Mouse (Mus musculus) spleen, postnatal 10 days (tissue): Measurements from ENCODE around the gene Sh3rf1.
A peak's percentile ranks its signal among the peaks of the same experiment; 100 is the strongest.

Source experiments
- DNase-seq, 2 experiments: peaks; one replicate each; pipeline ENCODE4 v3.0.0; 2021 to 2022; ENCODE audit warnings: low spot score in 2 of 2

Sh3rf1 gene

DNA sequence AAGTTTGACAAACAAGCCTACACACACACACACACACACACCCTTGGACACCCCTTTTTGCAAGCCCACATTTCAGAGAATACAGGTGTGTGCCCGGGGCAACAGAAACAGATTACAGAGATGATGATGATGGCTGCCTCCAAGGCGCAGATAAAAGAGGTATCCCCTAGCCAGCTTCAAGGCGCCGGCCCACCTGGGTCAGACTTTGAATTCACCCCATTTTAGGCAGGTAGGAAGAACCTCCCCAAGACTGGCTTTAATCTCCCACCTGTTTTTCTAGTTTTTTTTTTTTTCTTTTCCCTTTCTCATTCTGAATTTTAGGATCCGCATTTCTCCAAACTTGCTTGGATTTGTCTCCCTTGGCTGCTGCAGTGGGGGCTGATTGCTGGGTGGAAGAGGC lies 389 bp upstream of the Sh3rf1 start:
- no peak for DNase-seq

DNA sequence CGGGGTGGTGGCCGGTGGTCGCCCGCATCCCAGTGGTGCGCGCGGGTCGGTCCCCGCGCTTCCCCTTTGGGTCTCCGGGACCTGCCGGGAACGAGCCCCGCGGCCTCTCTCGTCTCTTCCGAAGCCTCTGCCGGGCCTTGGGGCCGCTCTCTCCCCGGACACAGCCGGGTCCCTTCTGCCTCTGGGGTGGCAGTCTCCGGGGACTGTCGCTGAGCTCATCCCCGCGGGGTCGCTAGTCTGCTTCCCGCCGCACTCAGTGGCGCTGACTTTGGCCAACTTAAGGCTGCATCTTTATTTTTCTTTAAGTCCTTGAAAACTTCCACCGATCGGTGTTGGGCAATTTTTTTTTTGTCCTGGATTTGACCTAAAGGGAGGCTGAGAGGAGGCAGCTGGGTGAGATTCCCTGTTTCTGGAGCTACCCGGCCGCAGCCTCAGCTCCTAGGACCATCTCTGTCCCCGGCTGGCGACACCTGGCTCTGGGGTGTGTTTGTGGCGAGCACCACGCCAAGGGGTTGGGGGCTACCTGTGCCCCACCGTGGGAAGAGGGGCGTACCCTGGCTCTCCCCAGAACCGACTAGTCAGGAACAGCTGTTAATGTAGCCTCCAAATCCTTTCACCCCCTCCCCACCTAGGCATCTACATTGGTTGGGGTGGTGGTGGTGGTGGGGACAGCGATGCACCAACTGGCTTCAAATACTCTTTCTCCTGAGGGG lies 864 bp downstream of the Sh3rf1 start:
- DNase-seq: peak in 1 of 2 experiments; percentile 59

DNA sequence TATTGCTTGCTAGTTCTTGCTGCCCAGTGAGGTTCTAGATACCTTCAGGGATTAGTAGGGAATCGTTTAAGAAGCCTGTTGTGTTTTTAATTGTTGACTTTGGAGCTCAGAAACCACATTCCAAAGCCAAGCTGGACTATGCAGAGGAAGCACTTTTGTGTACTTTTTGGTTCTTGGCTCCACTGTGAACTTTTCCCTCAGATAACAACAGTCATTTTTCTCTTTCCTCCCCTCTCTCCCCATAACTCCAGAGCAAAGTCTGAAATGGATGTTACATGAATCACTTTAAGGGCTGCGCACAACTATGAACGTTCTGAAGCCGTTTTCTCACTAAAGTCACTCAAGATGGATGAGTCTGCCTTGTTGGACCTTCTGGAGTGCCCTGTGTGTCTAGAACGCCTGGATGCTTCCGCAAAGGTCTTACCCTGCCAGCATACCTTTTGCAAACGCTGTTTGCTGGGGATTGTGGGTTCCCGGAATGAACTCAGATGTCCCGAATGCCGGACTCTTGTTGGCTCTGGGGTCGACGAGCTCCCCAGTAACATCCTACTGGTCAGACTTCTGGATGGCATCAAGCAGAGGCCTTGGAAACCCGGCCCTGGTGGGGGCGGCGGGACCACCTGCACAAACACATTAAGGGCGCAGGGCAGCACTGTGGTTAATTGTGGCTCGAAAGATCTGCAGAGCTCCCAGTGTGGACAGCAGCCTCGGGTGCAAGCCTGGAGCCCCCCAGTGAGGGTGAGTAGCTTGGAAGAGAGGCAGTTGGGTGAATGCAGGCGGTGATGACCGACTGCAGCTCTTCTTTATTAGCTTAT lies 2.1 kb downstream of the Sh3rf1 start:
- DNase-seq: no peak

DNA sequence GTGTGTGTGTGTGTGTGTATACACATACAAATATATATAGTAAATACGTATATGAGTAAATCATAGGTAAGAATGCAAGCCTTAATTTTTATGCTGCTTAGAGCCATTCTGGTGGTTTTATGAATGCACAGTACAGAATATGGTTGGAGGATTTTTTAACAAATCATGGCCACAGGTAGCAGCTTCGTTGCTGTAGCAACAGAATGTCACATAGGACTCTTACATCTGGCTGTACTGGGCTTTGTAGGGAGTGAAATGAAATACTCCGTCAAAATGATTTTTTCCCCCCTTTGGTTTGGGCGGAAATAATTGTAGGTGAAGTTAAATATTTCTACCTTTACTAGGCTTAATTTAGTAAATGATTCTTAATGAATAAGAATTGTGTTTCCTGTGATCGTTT lies 3.0 kb downstream of the Sh3rf1 start:
- no peak for DNase-seq

DNA sequence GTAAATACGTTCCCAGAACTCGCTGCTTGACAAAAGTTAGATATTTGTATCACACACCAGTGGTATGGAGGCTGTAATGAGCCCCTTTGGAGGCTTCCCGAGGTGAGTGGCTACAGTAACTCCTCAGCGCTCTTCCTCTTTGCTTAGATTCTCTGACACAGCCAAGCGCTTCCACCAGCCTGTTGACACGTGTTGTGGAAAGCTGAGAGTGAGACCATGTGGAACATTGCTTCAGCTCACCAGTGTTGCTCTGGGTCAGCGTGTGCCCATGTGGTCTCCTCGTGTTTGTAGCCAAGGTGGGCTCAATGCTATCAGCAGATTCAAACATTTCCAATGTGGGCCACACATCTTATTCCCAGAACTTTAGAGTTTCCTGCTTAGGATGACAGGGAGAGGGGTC lies 5.0 kb downstream of the Sh3rf1 start:
- DNase-seq: no peak

DNA sequence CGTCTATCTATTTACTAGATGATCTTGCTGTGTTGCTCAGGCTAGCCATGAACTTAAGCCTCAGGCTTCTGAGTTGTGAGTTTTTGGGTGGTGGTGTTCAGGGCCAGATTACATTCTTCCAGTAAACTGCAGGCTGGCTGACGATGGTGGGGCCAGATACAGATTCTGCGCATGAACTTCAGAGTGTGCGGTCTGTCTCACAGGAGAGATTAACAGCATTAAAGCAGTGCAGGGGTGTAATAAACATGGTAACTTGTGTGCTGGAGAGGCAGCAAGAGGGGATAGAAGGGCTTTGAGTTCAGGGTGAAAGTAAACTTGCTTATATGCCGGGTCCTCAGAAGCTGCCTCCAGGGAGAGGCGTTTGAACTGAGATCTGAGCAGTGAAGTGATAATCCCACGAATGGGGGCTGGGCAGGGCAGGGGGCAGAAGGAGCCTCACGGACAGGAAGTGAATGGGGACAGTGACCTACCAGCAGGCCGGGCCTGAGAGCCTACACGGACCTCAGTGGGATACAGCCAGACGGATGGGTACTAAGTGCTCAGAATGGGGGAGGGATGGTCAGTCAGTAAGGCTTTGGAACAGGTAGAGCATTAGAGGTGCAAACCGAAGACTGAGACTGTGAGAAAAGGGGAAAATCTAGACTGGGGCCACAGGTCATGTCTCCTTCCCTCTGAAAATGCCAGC lies 6.0 kb downstream of the Sh3rf1 start:
- no peak for DNase-seq

DNA sequence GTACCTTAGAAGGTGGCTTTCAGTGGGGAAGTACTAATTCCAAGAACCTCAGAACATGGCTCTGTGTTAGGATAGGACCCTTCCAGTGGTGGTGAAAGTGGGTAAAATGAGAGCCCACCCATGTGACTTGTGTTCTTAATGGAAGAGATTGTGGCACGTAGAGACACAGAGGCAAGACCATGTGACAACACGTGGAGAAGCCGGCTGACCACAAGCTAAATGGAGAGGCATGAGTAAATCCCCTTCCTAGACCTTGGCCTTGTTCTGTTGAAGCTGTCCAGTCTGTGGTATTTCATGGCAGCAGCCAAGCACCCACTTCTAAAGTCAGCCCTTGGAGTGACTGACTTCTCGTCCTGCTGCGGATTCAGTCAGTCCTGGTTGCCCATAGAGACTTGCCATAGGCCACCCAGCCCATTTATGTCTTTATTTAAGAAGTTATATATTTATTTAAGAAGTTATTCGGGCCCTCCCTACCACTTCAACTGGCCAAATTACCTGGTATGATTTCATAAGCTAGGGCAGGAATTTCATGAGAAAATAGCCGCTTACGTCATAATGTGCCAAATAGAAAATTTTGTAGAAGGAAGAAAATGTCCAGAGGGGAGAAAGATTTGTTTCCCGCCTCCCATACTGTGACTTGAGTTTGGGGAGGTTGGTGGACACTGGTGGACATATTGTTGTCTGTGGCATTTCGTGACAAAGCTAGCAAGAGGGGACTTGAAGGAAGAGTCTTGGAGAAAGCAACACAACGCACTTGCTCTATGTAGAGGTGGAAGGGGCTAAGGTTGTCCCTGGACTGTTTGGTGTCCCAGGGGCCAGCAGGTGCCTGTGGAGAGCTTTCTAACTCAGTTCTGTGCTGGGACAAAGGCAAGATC lies 7.4 kb downstream of the Sh3rf1 start:
- no peak for DNase-seq

DNA sequence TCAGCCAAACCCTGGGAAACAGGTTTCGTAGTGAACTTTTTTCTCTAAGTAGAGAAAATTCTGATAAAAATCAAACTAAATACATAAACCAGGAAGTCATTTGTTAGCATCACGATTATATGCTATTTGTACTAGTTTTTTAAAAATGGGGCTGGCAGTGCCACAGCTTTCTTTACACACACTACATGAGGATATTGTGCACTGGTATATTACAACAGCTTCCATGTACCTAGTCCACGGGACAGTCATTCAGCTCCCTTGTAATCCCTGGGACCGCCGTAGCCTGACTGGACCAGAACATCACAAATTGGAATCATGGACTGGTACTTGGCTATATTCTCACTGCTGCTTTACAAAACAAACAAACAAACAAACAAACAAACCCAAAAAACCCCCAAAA lies 11.8 kb downstream of the Sh3rf1 start:
- DNase-seq: no peak

DNA sequence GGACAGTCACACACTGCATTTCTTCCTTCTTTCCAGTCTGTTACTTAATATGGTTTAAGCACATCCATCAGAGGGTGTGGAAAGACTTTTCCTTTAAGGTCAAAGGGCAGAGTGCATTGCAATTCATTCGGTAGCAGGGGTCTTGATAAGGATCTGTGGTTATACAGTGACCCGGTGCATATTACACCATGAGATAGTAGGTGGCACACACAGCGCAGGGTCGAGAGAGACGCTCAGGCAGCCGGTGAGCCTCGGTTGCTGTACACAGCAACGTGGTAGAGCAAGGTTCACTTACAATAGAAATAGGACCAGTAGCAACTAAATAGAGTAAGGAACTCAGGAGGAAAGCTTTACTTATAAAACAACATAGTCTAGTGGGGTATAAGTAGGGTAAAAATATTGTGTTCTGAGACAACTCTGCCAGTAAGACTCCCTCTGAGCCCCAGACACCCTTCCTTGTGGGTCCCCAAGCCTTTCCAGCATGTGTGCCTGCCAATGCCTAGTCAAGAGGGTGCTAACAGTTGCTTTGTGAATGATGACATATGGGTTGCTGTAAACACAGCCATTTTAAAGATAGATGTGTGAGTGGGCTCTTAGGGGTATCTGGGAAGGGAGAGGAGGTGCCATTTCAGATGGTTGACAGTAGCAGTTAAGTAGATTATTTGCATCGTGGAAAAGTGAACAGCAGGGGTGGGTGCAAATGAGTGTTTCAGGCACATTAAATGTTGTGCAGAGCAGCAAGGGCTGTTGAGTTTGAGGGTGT lies 13.0 kb downstream of the Sh3rf1 start:
- no peak for DNase-seq

DNA sequence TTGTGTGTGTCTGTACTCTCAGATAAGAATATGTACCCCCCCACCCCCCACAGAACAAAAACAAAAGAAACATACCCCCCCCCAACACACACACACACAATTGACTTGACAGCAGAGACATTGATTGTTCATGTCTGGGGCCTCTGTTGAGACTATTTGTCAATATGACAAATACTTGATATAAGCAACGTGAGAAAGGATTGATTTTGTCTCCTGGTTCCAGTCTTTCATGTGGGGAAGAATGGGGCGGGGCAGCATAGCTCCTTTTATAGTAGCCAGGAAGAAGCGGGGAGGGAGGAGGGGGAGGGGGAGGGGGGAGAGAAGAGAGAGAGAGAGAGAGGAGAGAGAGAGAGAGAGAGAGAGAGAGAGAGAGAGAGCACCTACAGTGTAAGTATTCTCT lies 15.9 kb downstream of the Sh3rf1 start:
- DNase-seq: no peak

DNA sequence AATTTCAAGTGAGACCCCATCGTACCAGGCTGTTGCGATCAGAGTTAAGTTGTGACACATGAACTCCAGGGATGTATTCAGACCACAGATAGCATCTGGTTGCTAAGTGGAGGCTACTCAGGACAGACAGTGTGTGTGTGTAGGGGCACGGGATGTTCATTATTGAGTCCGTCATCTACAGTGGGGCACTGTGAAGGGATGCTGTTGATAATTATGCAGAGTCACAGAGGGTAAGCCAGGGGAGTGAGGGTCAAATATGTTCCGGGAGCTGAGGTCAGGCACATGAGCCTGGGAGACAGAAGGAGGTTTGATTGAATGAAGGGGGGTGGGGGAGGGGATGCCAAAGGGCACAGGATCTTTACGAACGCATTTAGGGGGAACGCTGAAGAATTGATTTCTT lies 17.6 kb downstream of the Sh3rf1 start:
- no peak for DNase-seq

DNA sequence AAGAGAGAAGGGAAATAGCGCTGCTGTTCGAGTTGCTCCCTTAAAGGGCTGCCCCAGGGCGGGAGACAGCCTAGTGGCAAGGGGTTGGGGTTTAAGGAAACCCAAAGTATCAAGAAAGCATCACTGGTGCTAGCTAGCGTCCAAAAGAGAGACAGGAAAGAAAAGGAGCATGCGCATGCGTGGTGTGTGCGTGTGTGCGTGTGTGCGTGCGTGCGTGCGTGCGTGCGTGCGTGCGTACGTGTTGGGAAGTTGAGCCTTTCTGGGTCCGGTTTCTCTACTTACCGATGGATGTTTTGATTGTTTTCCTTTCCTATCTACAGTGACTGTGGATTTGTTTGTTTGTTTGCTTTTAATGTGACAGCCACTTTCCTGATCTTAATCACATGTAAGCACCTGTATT lies 19.2 kb downstream of the Sh3rf1 start:
- DNase-seq: no peak

DNA sequence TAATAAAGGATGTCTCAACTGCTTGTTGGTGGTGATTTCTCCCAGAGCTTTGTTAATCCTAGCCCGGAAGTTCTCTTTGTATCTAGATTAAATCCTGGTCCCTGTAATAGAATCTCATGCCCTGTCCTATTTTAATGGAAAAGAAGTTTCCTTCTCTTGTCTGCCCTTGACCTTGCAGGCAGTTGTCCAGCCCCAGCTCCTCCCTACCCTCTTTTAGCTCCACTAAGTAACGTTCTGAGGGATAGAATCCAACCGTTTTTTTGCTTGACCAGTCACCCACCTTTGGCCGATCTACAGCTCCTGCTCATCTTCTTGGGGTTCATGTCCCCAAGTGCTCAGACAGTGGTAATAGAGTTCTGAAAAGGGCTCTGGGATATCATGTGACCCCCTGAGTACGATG lies 19.8 kb downstream of the Sh3rf1 start:
- DNase-seq: no peak

DNA sequence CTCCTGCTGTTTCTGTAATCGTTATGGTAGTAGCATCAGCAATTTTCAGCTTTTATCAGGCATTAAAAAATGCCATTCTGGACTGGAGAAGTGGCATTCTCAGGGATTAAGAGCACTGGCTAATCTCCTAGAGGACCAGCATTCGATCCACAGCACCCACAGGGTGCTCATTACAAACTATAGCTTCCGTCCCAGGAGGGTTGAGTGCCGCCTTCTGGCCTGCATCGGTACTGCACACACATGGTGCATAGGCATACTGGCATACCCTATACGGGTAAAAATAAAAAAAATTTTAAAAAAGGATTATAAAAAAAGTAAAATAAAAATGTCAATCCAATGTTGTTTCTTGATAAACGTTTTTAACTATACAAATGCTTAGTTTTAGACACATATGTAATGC lies 20.5 kb downstream of the Sh3rf1 start:
- no peak for DNase-seq

DNA sequence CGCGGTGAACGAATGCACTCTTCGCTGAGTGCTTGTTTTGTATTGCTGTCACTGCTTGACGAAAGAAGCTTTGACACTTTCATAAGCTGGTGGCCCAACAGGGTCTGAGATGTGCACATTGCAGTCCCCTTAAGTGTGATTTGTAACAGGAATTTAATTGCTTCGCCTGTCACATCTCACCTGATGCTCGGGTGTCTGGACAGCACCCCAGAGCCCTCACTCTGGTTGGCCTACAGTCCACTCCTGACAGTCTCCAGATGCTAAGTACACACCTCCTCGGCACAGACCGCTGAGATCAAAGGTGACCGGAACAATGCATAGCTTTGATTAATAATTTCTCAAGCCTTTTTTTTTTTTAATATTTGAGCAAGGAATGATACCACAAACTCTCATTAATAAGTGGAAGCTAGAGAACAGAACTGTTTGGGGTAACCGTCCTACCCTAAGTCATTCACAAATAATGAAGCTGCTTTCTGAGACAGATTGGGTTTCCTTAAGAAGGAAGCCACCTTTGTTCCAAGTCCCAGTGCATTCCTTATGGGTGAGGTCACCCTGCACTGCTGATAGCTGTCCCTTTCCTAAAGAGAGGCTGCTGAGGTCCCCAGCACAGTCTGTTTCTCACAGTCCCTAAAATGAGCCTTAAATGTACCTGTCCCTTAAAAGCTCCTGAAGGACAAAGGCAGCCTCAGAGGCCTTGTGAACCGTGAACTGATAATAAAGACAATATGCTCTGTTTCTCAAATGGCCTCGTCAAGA lies 23.8 kb downstream of the Sh3rf1 start:
- no peak for DNase-seq

DNA sequence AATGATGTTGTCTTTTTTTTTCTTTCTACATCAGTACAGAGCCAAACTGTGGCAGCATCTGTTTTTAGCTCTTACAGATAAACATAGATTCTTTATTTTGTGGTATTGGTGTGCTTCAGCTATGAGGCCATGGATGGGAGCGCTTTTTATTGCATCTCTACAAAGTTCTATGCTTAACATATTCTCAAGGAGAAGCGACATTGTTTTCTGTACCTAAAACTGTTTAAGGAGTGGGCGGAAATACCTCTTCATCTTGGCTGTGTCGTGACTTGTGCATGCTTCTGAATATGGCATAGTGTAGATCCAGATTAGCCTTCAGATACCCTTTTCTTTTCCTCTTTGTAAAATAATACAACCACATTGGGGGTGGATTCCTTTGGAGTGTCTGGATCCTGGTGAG lies 25.8 kb downstream of the Sh3rf1 start:
- DNase-seq: no peak

DNA sequence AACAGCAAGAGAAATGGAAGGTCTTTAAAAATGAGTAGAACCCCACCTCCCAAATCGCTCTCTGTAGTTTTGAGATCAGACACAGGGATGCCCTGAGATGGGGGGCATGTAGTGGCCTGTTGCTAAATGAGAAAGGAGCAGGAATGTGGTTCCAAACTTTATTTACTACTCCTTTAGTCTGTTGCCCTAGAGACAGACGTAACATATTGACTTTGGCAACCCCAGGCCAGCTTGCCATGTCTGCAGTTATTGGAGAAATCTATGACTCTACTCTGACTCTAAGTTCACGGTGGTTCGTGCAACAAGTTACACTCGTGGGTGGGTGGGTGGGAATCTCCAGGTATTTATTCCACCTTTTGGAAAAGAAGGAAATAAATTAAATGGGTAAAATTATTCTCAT lies 30.5 kb downstream of the Sh3rf1 start:
- DNase-seq: no peak

DNA sequence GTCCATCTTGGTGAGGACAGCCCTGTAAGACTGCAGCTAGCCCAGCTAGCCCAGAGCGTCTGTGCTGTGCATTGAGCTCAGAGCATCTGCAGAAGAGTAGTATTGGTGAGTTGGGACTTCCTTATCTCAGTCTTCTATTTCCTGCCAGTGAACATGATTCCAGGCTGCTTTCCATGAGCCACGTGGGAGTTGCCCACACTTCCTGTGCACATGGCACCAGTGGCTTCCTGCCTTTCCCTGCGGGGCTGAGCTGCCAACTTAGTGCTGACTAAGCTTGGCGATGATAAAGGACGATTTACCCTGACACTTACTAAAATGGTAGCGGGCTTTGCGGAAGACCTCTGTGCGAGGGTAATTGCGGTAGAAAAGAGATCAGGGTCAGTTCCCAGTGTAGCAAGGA lies 35.2 kb downstream of the Sh3rf1 start:
- no peak for DNase-seq

DNA sequence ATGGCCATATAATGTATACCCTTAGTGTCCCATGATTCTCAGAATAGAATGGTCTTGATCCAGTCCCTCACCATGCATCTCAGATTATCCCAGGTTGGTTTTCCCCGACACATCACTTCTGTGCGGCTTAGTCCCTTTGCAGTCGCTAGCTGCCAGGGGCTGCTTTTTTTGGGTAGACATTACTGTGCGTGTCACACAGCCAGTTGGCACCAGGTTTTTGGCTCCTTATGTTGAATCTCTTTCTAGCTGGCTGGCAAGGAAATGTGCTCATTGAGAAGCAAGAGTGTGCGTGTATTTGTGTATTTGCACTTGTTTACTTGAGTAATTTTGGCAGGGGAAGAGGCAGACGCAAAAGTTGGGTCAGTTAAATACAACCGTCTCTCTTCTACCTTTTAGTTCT lies 35.9 kb downstream of the Sh3rf1 start:
- DNase-seq: no peak

DNA sequence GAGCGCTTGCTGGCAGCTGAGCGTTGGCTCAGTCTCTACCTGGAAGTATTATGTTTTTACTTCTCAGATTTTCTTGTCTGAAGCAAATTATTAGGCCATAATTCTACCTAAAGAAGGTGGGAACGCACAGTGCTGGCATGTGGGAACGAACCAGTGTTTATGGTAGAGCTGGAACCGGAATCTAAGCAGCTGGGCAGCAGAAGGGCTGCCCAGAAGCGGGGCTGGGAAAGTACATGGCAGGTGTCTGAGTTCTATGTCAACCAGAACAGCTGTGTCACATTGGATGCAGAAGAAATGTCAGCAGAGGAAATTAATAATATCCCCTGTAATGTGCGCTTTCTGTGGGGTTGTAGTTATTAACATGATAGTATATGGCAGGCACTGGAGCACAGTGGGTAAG lies 36.9 kb downstream of the Sh3rf1 start:
- DNase-seq: no peak
